Mouse (Mus musculus) liver, embryonic 14.5 days (tissue): Measurements from ENCODE around the gene Itih1.

ENCODE experiments used
- CTCF ChIP-seq: IDR thresholded peaks from 2 replicates; pipeline ENCODE4 v1.5.1; 2016; ENCODE audit warnings: antibody characterized with exemption, low read depth, control low read depth
- EP300 ChIP-seq: IDR thresholded peaks from 2 replicates; pipeline ENCODE4 v1.6.1; 2016; ENCODE audit warnings: antibody characterized with exemption, low read depth

DNA sequence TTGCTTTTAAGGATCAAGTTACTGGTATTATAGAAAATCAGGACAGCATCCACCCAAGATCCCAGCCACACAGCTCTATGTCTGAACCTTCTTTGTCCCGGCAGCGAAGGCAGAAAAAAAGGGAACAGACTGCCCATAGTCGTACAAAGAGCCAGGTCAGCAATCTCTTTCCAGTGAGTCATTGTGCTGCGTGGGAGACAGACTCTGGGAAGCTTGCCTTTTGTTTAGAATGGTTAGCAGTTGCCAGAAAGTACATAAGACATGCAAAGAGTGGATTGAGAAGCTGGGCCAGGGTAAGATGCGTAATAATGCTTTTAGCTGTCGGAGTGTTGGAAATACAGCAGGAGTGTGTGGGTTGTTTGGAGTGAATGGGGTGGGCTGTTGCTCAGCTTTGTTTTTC lies 31.1 kb upstream of the Itih1 start:
- TF ChIP-seq CTCF (no peak), EP300 (no peak)
